Mouse (Mus musculus): ENCODE results near the gene Efcc1.

DNA sequence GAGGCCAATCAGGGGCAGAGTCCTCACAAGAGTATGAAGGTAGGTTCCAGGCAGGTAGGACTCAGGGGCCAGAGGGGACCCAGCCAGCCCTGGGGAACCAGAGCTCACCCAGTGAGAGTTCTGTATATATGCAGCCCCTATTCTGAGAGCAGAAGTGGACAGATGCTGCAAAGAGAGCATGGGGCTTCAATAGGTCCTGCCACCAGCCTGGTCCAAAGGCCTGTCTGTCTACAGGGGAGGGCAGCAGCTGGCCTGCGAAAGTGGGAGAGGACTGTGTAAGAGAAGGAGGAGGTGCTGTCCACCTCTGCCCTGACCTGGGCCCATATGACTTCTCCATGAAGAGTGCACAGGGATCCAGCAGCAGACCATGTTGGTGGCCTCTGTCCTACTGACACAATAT is 46.0 kb downstream of the Efcc1 start:
- no peak for TF ChIP-seq TAL1 (IDR thresholded peaks at IDR 0.05; ENCODE audit: low read length)
- TF ChIP-seq GATA1 (IDR thresholded peaks at IDR 0.05; ENCODE audit: low read length): no peak

Data from erythroblast, embryonic 14.5 days (primary cell).